Mouse (Mus musculus): ENCODE data around the gene Brd3.

GRCm38 (mm10) chr2:27405094-27405884 is 102.2 kb downstream of the Brd3 start:
- no peak for TF ChIP-seq CTCF (conservative IDR thresholded peaks at IDR 0.05; ENCODE audit: low read length)
- TF ChIP-seq POU5F1 (IDR thresholded peaks at IDR 0.05; ENCODE audit: borderline replicate concordance, low read length), result no peak
- no peak for TF ChIP-seq NANOG (IDR thresholded peaks at IDR 0.05; ENCODE audit: borderline replicate concordance, low read length)

Data from E14TG2a.4 (cell line).